Mouse (Mus musculus) c-Kit-positive CD71-positive TER-119-positive erythroid progenitor cells, embryonic 14.5 days (primary cell): ENCODE data around the gene Grik1.

Experiments
- DNase-seq: peaks from one replicate; pipeline ENCODE4 v3.0.0-alpha.2; 2013; ENCODE audit warnings: low spot score

The Grik1 gene

DNA sequence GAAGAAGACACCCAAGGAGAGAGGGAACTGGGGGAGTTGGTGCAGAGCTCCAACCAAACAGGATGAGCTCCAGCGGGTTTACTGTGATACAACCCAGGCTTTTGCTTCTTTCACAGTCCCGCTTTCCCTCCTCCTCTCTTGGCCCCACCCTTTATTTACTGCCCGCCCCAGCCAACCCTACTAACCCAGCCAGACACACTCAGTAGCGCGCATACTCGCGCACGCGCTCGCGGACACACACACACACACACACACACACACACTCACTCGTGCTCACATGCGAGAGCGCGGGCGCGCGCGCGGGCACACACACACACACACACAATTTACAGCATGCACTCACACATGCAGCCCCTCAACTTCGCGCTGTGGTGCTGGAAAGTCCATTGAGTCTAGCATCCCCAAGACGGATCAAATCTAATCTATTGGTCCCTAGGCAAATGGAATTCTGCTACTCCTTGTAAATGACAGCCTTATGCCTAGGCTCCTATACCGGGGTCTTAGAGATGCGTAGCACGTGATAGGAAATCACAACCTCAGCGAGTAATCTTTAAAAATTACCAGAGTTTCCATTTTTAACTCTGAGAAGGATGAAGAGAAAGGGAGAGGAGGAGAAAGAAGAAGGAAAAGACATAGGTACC is at the start of gene Grik1:
Gene Grik1 (minus strand): TSS at position 134 of the 641 bp plus-strand sequence.
- no peak for DNase-seq

DNA sequence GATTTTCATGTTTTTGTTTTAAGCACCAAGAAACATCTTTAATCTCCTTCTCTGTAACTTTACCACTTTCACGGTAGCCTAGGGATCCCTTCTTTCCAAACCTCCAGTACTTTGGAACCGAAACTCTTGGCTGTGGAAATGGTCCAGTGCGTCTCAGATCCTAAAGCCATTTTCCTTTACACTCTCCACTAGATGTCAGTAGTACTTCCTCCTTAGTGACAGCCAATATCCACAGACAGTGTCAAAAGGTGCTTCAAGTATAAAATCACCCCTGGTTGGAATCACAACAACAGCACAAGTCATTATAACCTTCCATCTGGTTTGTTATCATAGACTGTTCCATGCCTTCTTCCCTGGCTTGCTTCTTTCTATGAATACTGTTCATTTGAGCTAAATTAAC is 4.1 kb upstream of the Grik1 start:
- no peak for DNase-seq

DNA sequence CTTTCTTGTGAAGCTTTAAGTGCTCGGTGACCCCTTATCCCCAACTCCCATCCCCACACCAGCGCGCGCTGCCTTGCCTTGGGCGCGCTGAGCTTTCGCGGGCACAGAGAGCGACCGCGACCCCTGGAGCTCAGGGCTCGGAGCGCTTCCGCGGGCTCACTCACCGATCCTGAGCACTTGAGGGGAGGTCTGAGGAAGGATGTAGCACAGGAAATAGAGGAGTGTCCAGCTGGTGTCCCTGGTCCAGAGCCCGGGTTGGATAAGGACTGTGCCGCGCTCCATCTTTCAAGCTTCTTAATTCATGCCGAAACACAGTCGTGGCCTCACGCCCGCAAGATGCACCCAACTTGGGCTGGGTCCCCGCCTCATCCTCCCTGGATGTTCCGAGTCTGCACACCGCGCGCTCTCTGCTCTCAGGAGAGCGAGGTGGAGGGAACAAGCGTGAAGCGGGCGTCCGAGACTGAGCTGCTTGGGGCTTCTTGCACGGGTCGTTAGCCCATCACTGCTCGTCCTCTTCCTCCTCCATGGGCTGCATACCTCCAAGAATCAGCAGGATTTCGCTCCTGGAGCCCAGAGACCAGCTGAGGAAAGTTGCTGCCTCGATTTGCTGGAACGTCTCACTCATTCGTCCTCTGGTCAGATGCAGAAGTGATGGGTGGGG is 514 bp downstream of the Grik1 start:
- DNase-seq = no peak

- no peak for DNase-seq
Observed at GRCm38 (mm10) chr16:88258407-88258806, 31.7 kb downstream of the Grik1 start.

DNA sequence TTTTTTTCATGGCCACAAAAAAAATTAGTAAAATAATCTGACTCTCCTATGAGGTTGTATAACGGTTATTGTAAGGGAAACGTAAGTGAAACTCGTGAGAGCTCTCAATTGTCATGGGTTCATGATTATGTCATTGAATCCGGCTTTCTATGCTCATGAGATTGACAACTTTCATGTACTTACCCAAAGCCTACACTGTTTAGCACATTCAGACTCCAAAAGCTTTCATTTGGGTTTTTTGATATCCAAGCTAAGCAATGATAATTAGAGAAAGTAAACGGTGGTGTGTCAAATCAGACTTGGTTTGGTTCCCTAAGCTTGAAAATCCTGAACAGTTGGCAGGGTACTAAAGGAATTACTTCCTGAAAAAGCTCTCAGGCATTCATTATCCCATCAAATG is 33.0 kb downstream of the Grik1 start:
- DNase-seq = no peak

DNA sequence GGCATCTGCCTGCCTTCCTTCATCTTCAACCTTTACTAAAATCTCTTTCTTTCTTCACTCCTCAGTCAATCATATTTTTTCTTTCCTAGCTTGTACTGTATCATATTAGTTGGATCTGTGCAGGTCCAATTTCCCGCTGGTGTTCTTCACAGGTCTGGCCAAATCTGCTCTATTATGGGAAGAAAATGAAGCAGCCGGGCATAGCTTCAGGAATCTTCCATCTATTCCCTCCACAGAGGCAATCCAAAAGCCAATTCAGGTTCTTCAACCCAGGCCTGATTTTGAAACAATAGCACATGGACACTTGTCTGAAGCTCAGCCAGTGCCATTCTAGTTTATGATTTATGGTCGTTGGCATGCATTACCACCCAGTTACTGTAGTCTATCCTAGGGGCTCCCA is 34.0 kb downstream of the Grik1 start:
- no peak for DNase-seq

GRCm38 (mm10) chr16:88252676-88253075 is 37.4 kb downstream of the Grik1 start:
- DNase-seq = no peak

GRCm38 (mm10) chr16:88251049-88251448 is 39.0 kb downstream of the Grik1 start:
- DNase-seq = no peak

- no peak for DNase-seq
Observed at GRCm38 (mm10) chr16:88249825-88250224, 40.2 kb downstream of the Grik1 start.

GRCm38 (mm10) chr16:88247586-88247985 is 42.5 kb downstream of the Grik1 start:
- no peak for DNase-seq

DNA sequence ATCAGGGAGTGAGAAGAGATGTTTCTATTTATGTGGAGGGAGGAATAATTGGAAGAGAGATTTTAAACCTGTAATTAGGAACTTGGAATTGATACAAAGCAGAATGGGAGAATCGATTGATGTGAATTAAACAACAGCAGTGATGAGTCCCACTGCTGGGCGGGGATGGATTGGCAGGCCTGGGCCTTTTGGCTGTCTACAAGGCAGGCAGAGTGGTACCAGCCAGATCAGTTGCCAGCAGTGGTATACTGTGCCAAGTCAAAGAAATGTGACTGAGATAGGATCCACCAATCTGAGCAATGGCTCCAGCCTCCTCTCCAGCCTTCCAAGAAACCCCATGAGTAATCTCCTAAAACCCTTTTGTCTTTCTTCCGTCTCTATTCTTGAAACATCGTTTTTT is 45.4 kb downstream of the Grik1 start:
- DNase-seq = no peak

GRCm38 (mm10) chr16:88225616-88226015 is 64.4 kb downstream of the Grik1 start:
- no peak for DNase-seq

GRCm38 (mm10) chr16:88221932-88222331 is 68.1 kb downstream of the Grik1 start:
- no peak for DNase-seq

GRCm38 (mm10) chr16:88212531-88212930 is 77.5 kb downstream of the Grik1 start:
- no peak for DNase-seq

DNA sequence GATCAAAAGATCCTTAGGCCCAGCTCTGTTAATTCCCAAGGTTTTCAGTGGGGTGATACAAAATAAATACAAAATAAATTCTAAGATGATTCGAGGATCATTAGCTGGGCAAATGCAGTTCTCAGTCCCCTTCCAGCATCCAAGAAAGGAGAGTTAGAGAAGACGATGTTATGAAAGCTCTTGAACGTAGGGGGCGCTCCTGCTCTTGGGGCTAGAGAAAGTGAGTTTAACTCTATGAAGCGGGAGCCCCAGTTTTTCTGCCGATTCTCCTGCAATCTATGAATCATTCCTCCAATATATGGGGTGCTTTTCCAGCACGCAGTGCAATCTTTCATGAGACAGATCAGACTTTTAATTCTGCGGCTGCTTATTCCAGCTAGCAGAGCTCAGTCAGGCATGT is 78.2 kb downstream of the Grik1 start:
- DNase-seq = no peak

DNA sequence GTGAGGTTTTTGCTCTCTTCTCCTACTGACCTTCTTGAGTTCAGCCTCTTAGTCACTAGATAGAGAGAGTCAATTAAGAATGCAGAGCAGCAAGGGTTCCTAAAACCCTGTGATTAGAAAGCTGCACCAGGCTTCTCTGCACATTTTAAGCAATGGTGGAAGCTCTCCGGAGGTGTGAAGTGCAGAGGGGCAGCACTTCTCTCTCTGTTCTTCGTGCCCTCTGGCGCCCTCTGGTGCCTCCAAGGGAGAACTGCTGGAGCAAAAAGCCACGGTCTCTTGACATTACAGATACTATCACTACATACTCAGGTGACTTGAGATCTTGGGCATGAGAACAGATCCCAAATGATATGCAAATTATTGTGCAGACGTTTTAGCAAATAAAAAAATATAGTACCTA is 85.7 kb downstream of the Grik1 start:
- DNase-seq = peak; percentile 9

DNA sequence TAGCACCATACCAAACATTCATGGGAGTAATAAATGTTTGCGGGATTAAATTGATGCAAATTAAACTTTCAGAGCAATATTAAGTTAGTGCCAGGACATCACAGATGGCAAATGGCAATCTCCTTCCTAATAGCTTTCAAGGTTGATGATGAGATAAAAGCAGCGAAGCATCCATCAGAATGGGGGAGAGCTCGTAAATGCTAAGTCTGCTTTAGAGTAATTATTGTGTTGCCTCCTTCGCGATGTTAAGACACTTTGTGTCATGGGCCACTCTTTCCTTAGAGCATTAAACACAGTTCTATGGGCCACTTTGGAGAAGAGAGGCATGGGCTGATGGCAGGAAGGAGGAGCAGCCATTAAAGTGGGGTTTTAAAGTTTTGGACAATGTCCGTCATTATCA is 86.1 kb downstream of the Grik1 start:
- DNase-seq = no peak

DNA sequence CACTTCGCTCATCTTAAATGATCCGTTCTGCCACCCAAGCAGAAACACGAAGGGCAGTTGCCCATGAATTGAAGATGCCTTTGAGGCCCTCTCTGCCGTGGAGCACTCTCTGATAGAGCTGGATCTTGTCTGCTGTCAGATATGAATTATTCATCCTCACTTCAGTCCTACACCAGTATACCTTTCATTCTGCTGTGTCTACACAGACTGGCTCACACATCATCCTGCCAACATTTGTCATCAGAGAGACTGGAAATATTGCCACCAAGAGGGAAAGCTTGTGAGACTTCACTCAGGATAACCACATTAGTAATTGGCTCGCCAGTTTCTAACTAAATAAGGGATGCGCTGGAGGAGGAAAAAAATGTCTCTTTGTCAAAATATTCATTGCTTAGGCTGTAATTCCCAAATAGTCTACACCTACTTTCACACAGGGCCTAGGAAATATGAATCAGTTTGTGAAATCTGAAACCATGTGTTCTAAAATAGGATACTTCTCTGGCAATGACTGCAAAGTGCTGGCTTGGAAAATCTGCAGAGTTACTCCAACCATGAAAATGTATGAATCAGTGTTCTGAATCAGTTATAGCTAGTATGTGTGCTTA is 102.5 kb downstream of the Grik1 start:
- DNase-seq = no peak

GRCm38 (mm10) chr16:88178813-88179212 is 111.3 kb downstream of the Grik1 start:
- DNase-seq = no peak

DNA sequence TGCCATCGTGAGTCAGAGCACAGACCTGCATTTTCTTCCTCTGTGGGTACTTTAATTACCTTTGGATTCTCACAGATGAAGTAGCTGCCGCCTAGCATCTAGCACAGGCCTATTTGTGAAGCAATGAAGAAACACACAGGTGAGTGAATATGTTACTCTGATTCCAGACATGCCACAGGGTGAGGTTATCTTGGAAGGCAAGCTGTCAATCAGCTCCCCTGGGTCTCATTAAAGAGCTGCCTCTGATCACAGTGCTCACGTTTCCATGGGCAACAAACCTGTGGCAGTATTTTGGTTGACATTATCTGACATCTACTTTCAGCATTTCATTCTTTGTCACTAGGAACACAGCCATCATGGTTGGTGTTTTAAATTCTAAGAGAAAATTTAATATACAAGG is 112.7 kb downstream of the Grik1 start:
- no peak for DNase-seq

- no peak for DNase-seq
Observed at GRCm38 (mm10) chr16:88174083-88174721, 115.9 kb downstream of the Grik1 start.

GRCm38 (mm10) chr16:88166547-88166946 is 123.5 kb downstream of the Grik1 start:
- DNase-seq = no peak

DNA sequence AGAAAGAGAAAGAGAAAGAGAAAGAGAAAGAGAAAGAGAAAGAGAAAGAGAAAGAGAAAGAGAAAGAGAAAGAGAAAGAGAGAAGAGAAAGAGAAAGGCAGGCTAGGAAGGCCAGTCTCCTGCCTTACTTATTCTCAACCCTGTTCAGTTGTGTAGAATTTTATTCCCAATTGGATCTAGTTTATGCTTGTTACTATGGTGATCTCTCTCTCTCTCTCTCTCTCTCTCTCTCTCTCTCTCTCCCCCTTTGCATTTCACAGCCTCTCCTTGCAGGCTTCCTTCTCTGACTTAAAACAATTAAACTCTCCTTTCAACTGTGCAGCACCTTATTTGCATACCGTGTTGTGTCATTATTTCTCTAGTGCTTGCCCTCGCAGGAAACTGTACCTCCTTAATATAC is 147.5 kb downstream of the Grik1 start:
- DNase-seq = no peak
